Mouse (Mus musculus) liver, embryonic 12.5 days (tissue): ENCODE results near the gene Fkbp2. TPM values are rescaled to one million over a fixed set of nuclear protein-coding genes. Genes with fewer than 3 reads are reported as not detected.
A peak's percentile ranks its signal among the peaks of the same experiment; 100 is the strongest.

Source experiments
- ATAC-seq: fragments of 200-750 bp; cut with Nextera tagmentation; 2 replicates; pipeline ENCODE4 v1.8.0; 2017; ENCODE audit warnings: moderate number of reproducible peaks, mild to moderate bottlenecking, moderate library complexity
- H3K27ac ChIP-seq: fragments of 300-500 bp; sonication (generic); 2 replicates; pipeline ENCODE4 v1.5.1; 2016; ENCODE audit warnings: mild to moderate bottlenecking
- H3K27me3 ChIP-seq: fragments of 300-500 bp; sonication (generic); replicated peaks from 2 replicates; pipeline ENCODE4 v1.6.1; 2016; ENCODE audit warnings: mild to moderate bottlenecking, moderate library complexity
- H3K36me3 ChIP-seq: fragments of 300-500 bp; sonication (generic); 2 replicates; pipeline ENCODE4 v1.6.1; 2016; ENCODE audit warnings: mild to moderate bottlenecking, moderate library complexity
- H3K4me1 ChIP-seq: fragments of 300-500 bp; sonication (generic); 2 replicates; pipeline ENCODE4 v1.6.1; 2016
- H3K4me2 ChIP-seq: fragments of 300-500 bp; sonication (generic); 2 replicates; pipeline ENCODE4 v1.6.1; 2016; ENCODE audit warnings: mild to moderate bottlenecking, moderate library complexity
- H3K4me3 ChIP-seq: fragments of 300-500 bp; sonication (generic); 2 replicates; pipeline ENCODE4 v1.5.1; 2016; ENCODE audit warnings: mild to moderate bottlenecking, moderate library complexity
- H3K9ac ChIP-seq: fragments of 300-500 bp; sonication (generic); 2 replicates; pipeline ENCODE4 v1.6.1; 2016; ENCODE audit warnings: mild to moderate bottlenecking, moderate library complexity
- H3K9me3 ChIP-seq: fragments of 300-500 bp; sonication (generic); replicated peaks from 2 replicates; pipeline ENCODE4 v1.6.1; 2016; ENCODE audit warnings: mild to moderate bottlenecking, moderate library complexity
- WGBS: fragments of 180-500 bp; shearing (Covaris S2); methylation state at CpG from one replicate; pipeline ENCODE4 v1.1.7; 2016; ENCODE audit not compliant: insufficient replicate concordance; 5-methylcytosine and 5-hydroxymethylcytosine counted together
- polyA plus RNA-seq: library from polyadenylated mRNA; unstranded; fragments of >200 nt; fragmentation: Nextera tagmentation; extraction: Ambion mirVana; gene quantifications from 2 replicates; pipeline ENCODE4 v1.2.1, GENCODE M21; 2016

Fkbp2 gene
- 91.7 and 92.0 TPM in 2 replicates for polyA plus RNA-seq

- 1% methylated on average over 38 of the region's 38 CpGs for WGBS
- H3K9ac ChIP-seq: peak within 1 kb of the TSS; percentile 89
- no peaks in the 10 kb centered on the region for H3K27me3 ChIP-seq
- peak within 1 kb of the TSS; percentile 94 for H3K27ac ChIP-seq
- H3K4me2 ChIP-seq: peak within 1 kb of the TSS; percentile 98
- peak; percentile 82 for ATAC-seq
- H3K9me3 ChIP-seq: no peaks in the 10 kb centered on the region
- peaks cover 61% of the 10 kb centered on the region for H3K36me3 ChIP-seq
- peaks cover 65% of the 10 kb centered on the region for H3K4me1 ChIP-seq
- peak within 1 kb of the TSS; percentile 82 for H3K4me3 ChIP-seq
These were observed at the start of gene Fkbp2 for GRCm38 (mm10) chr19:6980381-6981093. TSS of gene Fkbp2 (minus strand) at chr19:6980501.

GRCm38 (mm10) chr19:7029531-7029930, 49.2 kb upstream of the Fkbp2 start:
- Histone ChIP-seq H3K9ac (no peak overlapping the region), H3K27me3 (no peaks in the 10 kb centered on the region), H3K27ac (no peak overlapping the region), H3K4me1 (no peaks in the 10 kb centered on the region), H3K4me3 (no peak overlapping the region), H3K9me3 (no peaks in the 10 kb centered on the region), H3K36me3 (peaks cover 99% of the 10 kb centered on the region), H3K4me2 (no peak overlapping the region)
- ATAC-seq: no peak
- WGBS: 83% methylated on average over 5 of the region's 5 CpGs

- Histone ChIP-seq H3K9me3 (no peaks in the 10 kb centered on the region), H3K9ac (peak overlapping the region; percentile 79), H3K4me1 (peaks cover 43% of the 10 kb centered on the region), H3K27me3 (no peaks in the 10 kb centered on the region), H3K27ac (peak overlapping the region; percentile 96), H3K36me3 (peaks cover 88% of the 10 kb centered on the region), H3K4me2 (peak overlapping the region; percentile 81), H3K4me3 (peak overlapping the region; percentile 66; the same call in 1 of the 2 replicates)
- 21% methylated on average over 3 of the region's 3 CpGs for WGBS
- no peak for ATAC-seq
These were observed 39.9 kb upstream of the Fkbp2 start for GRCm38 (mm10) chr19:7020224-7020641.

GRCm38 (mm10) chr19:7019191-7019590, 38.9 kb upstream of the Fkbp2 start, which contains the start of gene Fermt3:
TSS of gene Fermt3 (minus strand) at chr19:7019469.
- Histone ChIP-seq H3K4me2 (peak within 1 kb of the TSS; percentile 81), H3K36me3 (peaks cover 85% of the 10 kb centered on the region), H3K4me1 (peaks cover 43% of the 10 kb centered on the region), H3K9me3 (no peaks in the 10 kb centered on the region), H3K9ac (peak within 1 kb of the TSS; percentile 79), H3K27me3 (no peaks in the 10 kb centered on the region), H3K4me3 (peak within 1 kb of the TSS; percentile 66), H3K27ac (peak within 1 kb of the TSS; percentile 96)
- WGBS: 13% methylated on average over 5 of the region's 5 CpGs
- ATAC-seq: peak; percentile 79

- Histone ChIP-seq H3K4me3 (peak overlapping the region; percentile 66), H3K4me1 (peaks cover 43% of the 10 kb centered on the region), H3K4me2 (peak overlapping the region; percentile 81), H3K9ac (peak overlapping the region; percentile 79), H3K9me3 (no peaks in the 10 kb centered on the region), H3K27ac (peak overlapping the region; percentile 96), H3K27me3 (no peaks in the 10 kb centered on the region), H3K36me3 (peaks cover 85% of the 10 kb centered on the region)
- WGBS: 14% methylated on average over 11 of the region's 11 CpGs
- ATAC-seq: no peak
These were observed 38.2 kb upstream of the Fkbp2 start for GRCm38 (mm10) chr19:7018546-7018945.

GRCm38 (mm10) chr19:7017541-7018457, 37.5 kb upstream of the Fkbp2 start:
- H3K36me3 ChIP-seq: peaks cover 85% of the 10 kb centered on the region
- 14% methylated on average over 12 of the region's 12 CpGs for WGBS

GRCm38 (mm10) chr19:7014481-7015135, 34.3 kb upstream of the Fkbp2 start:
- Histone ChIP-seq H3K4me2 (no peak overlapping the region), H3K36me3 (peaks cover 79% of the 10 kb centered on the region), H3K27ac (no peak overlapping the region), H3K27me3 (no peaks in the 10 kb centered on the region), H3K9ac (no peak overlapping the region), H3K4me3 (no peak overlapping the region), H3K9me3 (no peaks in the 10 kb centered on the region), H3K4me1 (peaks cover 33% of the 10 kb centered on the region)
- no peak for ATAC-seq
- WGBS: 83% methylated on average over 20 of the region's 20 CpGs

More at GRCm38 (mm10) chr19:7017541-7018457, 37.5 kb upstream of the Fkbp2 start:
- Histone ChIP-seq H3K27ac (peak overlapping the region; percentile 96), H3K27me3 (no peaks in the 10 kb centered on the region), H3K4me3 (peak overlapping the region; percentile 66), H3K4me2 (peak overlapping the region; percentile 81), H3K9me3 (no peaks in the 10 kb centered on the region), H3K9ac (peak overlapping the region; percentile 79), H3K4me1 (peaks cover 43% of the 10 kb centered on the region)
- ATAC-seq: peak; percentile 89

- Histone ChIP-seq H3K9me3 (no peaks in the 10 kb centered on the region), H3K27ac (no peak overlapping the region), H3K9ac (no peak overlapping the region), H3K27me3 (no peaks in the 10 kb centered on the region), H3K4me1 (peaks cover 29% of the 10 kb centered on the region), H3K4me3 (no peak overlapping the region), H3K36me3 (peaks cover 79% of the 10 kb centered on the region), H3K4me2 (no peak overlapping the region)
- no peak for ATAC-seq
- 91% methylated on average over 9 of the region's 9 CpGs for WGBS
These were observed 33.7 kb upstream of the Fkbp2 start for GRCm38 (mm10) chr19:7013984-7014383.

- no peak for ATAC-seq
- no peak overlapping the region for H3K4me3 ChIP-seq
These were observed 32.1 kb upstream of the Fkbp2 start for GRCm38 (mm10) chr19:7012426-7012825.

GRCm38 (mm10) chr19:7006892-7007593, 26.7 kb upstream of the Fkbp2 start:
- ATAC-seq: no peak
- WGBS: 84% methylated on average over 9 of the region's 9 CpGs
- Histone ChIP-seq H3K27ac (peak overlapping the region; percentile 22; the same call in 1 of the 2 replicates), H3K9ac (no peak overlapping the region), H3K27me3 (no peaks in the 10 kb centered on the region), H3K4me2 (no peak overlapping the region), H3K4me3 (no peak overlapping the region), H3K4me1 (0 out of 2 replicates have a peak, but pooled peaks cover 7% of the 10 kb centered on the region), H3K36me3 (peaks cover 82% of the 10 kb centered on the region), H3K9me3 (no peaks in the 10 kb centered on the region)

More at GRCm38 (mm10) chr19:7012426-7012825, 32.1 kb upstream of the Fkbp2 start:
- H3K4me2 ChIP-seq: no peak overlapping the region
- peaks cover 81% of the 10 kb centered on the region for H3K36me3 ChIP-seq
- H3K9me3 ChIP-seq: no peaks in the 10 kb centered on the region
- no peak overlapping the region for H3K27ac ChIP-seq
- WGBS: 83% methylated on average over 4 of the region's 4 CpGs
- H3K4me1 ChIP-seq: peaks cover 18% of the 10 kb centered on the region
- H3K9ac ChIP-seq: no peak overlapping the region; the same call in 1 of the 2 replicates
- no peaks in the 10 kb centered on the region for H3K27me3 ChIP-seq
